In the genomic region with DNA sequence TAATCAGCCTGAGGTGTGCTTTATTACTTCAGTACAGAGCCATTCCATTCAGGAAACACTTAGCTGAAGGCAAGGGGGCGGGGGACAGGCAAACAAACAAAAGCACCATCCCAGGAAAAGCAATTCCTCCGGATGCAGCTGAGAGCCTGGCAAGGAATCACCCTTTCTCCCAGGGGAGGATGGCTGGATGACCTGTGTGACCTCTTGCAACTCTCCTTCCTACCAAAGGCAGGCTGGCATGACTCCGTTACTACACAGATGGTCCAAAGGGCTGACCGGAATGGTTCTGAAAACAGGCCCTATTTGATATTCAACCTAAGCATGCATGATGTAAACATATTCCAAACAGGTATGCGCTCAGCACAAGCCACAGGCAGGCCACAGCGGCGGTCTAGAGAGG, we compare ENCODE assay signal across 24 mouse cellular contexts. TPM values are rescaled to one million over a fixed set of nuclear protein-coding genes. Genes with fewer than 3 reads are reported as not detected.
DNase-seq lines count a peak whose midpoint lies in the region; ATAC-seq lines count a peak whose summit lies in the region.
"Had no signal": no experiment of that assay in that cellular context is flagged by ENCODE, and none has a peak within 500 bp of the region (broad histone marks: within the 10 kb centered on the region; RNA-seq: fewer than 3 reads in every experiment).

No protein-coding gene starts in this region.

- 60% methylated on average over 7 of the region's 7 CpGs for WGBS in limb, embryonic 11.5 days
- 72% methylated on average over 7 of the region's 7 CpGs for WGBS in limb, embryonic 10.5 days

- no peak overlapping the region for H3K4me2 ChIP-seq in limb, embryonic 11.5 days (ENCODE audit: low read depth, severe bottlenecking)
- H3K4me2 ChIP-seq: embryonic facial prominence, embryonic 12.5 days; forebrain, embryonic 13.5 days; limb, embryonic 12.5 days; liver, embryonic 13.5 days; lung, embryonic 15.5 days; midbrain, embryonic 15.5 days had no signal

- H3K36me3 ChIP-seq in limb, embryonic 11.5 days (ENCODE audit: control insufficient read depth, insufficient read depth, low read length) = no peaks in the 10 kb centered on the region
- no peaks in the 10 kb centered on the region for H3K36me3 ChIP-seq in limb, embryonic 10.5 days
- H3K36me3 ChIP-seq: embryonic facial prominence, embryonic 12.5 days; limb, embryonic 12.5 days; liver, embryonic 13.5 days; lung, embryonic 15.5 days; midbrain, embryonic 15.5 days had no signal

- no peak for ATAC-seq in limb, embryonic 11.5 days (ENCODE audit: insufficient number of reproducible peaks, low FRiP score, low TSS enrichment, low read depth)
- ATAC-seq: forebrain, embryonic 13.5 days; midbrain, embryonic 15.5 days had no signal

- peak; percentile 26 to 60 for DNase-seq in adrenal gland, adult (ENCODE audit: inconsistent age in 2 of 2, low spot score in 1 of 2)
- no peak for DNase-seq in adrenal gland, postnatal 4 days (ENCODE audit: low spot score in 2 of 2)
- DNase-seq in limb, embryonic 11.5 days (ENCODE audit: low spot score) = peak; percentile 33
- DNase-seq in limb, embryonic 10.5 days (ENCODE audit: low spot score) = no peak
- peak; percentile 35 for DNase-seq in adrenal gland, postnatal 25 days
- peak; percentile 46 to 55 for DNase-seq in kidney, postnatal 4 days
- no peak for DNase-seq in right cerebral cortex, postnatal 4 days
- DNase-seq in cerebellum, adult 9-10 months = no peak
- DNase-seq: cerebellum, adult 8-10 months; gastrocnemius, postnatal 25 days; layer of hippocampus, adult 9-11 months; liver, embryonic 13.5 days had no signal

- H3K27ac ChIP-seq in limb, embryonic 11.5 days (replicated peaks; ENCODE audit: low read depth, low read length) = no peak overlapping the region
- no peak overlapping the region for H3K27ac ChIP-seq in limb, embryonic 10.5 days
- H3K27ac ChIP-seq: embryonic facial prominence, embryonic 12.5 days; forebrain, embryonic 13.5 days; kidney, postnatal 0 days; left cerebral cortex, adult 2 months; limb, embryonic 12.5 days; liver, embryonic 13.5 days; lung, embryonic 15.5 days; midbrain, embryonic 15.5 days; stomach, postnatal 0 days had no signal

- no peaks in the 10 kb centered on the region for H3K9me3 ChIP-seq in limb, embryonic 11.5 days (ENCODE audit: control insufficient read depth, low read length)
- H3K9me3 ChIP-seq in limb, embryonic 10.5 days (replicated peaks) = no peaks in the 10 kb centered on the region; the same call in 1 of the 2 replicates
- H3K9me3 ChIP-seq: embryonic facial prominence, embryonic 12.5 days; limb, embryonic 12.5 days; lung, embryonic 15.5 days; midbrain, embryonic 15.5 days had no signal

- no peak overlapping the region for H3K4me3 ChIP-seq in limb, embryonic 11.5 days (ENCODE audit: low read depth, low read length)
- H3K4me3 ChIP-seq in limb, embryonic 10.5 days = no peak overlapping the region
- H3K4me3 ChIP-seq: embryonic facial prominence, embryonic 12.5 days; erythroblast, embryonic 14.5 days; forebrain, embryonic 13.5 days; left cerebral cortex, adult 2 months; limb, embryonic 12.5 days; liver, embryonic 13.5 days; lung, embryonic 15.5 days; midbrain, embryonic 15.5 days; myocyte had no signal

- H3K27me3 ChIP-seq in limb, embryonic 11.5 days (ENCODE audit: control insufficient read depth, insufficient read depth, low read length) = no peaks in the 10 kb centered on the region
- peaks cover 7% of the 10 kb centered on the region; the same call in 1 of the 2 replicates for H3K27me3 ChIP-seq in limb, embryonic 10.5 days (ENCODE audit: low read depth, poor library complexity, severe bottlenecking)
- H3K27me3 ChIP-seq: liver, embryonic 13.5 days had no signal

- H3K9ac ChIP-seq in limb, embryonic 11.5 days (ENCODE audit: low read length) = no peak overlapping the region
- H3K9ac ChIP-seq: embryonic facial prominence, embryonic 12.5 days; forebrain, embryonic 13.5 days; limb, embryonic 12.5 days; liver, embryonic 13.5 days; lung, embryonic 15.5 days; midbrain, embryonic 15.5 days had no signal

- H3K4me1 ChIP-seq in limb, embryonic 11.5 days (ENCODE audit: control insufficient read depth, insufficient read depth, low read length) = no peaks in the 10 kb centered on the region; the same call in 1 of the 2 replicates
- peaks cover 11% of the 10 kb centered on the region; the same call in 1 of the 2 replicates for H3K4me1 ChIP-seq in limb, embryonic 10.5 days
- H3K4me1 ChIP-seq: embryonic facial prominence, embryonic 12.5 days; liver, embryonic 13.5 days; lung, embryonic 15.5 days had no signal

RNA-seq across cellular contexts. Expression of gene Efcab6, which starts 15.6 kb away (rescaled TPM):
- under 1 TPM in 1 of 2 experiments, not detected in 1; 0.34 TPM for total RNA-seq in adrenal gland, postnatal 4 days (2021)
- polyA plus RNA-seq in limb, embryonic 11.5 days (2014; fragmentation: Nextera tagmentation; extraction: Ambion mirVana) = not detected in 2 replicates
- not detected in 2 replicates for polyA plus RNA-seq in limb, embryonic 10.5 days (2016; fragmentation: Nextera tagmentation; extraction: Ambion mirVana)
- total RNA-seq in adrenal gland, postnatal 25 days (2021) = 0.21 TPM in 1 of 2 replicates, not detected in the other
- total RNA-seq: common myeloid progenitor, adult 5-6 weeks; heart, adult 8-10 months had no signal
- polyA plus RNA-seq: erythroblast, embryonic 14.5 days; liver, embryonic 13.5 days; myocyte had no signal

RNA-seq across cellular contexts. Expression of gene Sult4a1, which starts 56.0 kb away (rescaled TPM):
- 1 to 10 TPM; 6.0 to 10.0 TPM for total RNA-seq in adrenal gland, postnatal 4 days (2021)
- 0.95 and 1.1 TPM in 2 replicates for polyA plus RNA-seq in limb, embryonic 11.5 days (2014; fragmentation: Nextera tagmentation; extraction: Ambion mirVana)
- 1.2 and 1.3 TPM in 2 replicates for polyA plus RNA-seq in limb, embryonic 10.5 days (2016; fragmentation: Nextera tagmentation; extraction: Ambion mirVana)
- total RNA-seq in adrenal gland, postnatal 25 days (2021) = 3.0 and 4.1 TPM in 2 replicates
- total RNA-seq: common myeloid progenitor, adult 5-6 weeks; gastrocnemius, postnatal 25 days had no signal
- polyA plus RNA-seq: erythroblast, embryonic 14.5 days; myocyte had no signal

Comparison
In these comparisons a context has a peak if more than half of its experiments do, and no peak if none do; other contexts are left out.
1. DNase-seq: peak in adrenal gland, adult (2 of 2), limb, embryonic 11.5 days (single experiment), adrenal gland, postnatal 25 days (single experiment) and kidney, postnatal 4 days (2 of 2); none in adrenal gland, postnatal 4 days (0 of 2), limb, embryonic 10.5 days (single experiment), right cerebral cortex, postnatal 4 days (single experiment) and cerebellum, adult 9-10 months (single experiment).